26 mouse cellular contexts compared by ENCODE assay signal in the genomic region with DNA sequence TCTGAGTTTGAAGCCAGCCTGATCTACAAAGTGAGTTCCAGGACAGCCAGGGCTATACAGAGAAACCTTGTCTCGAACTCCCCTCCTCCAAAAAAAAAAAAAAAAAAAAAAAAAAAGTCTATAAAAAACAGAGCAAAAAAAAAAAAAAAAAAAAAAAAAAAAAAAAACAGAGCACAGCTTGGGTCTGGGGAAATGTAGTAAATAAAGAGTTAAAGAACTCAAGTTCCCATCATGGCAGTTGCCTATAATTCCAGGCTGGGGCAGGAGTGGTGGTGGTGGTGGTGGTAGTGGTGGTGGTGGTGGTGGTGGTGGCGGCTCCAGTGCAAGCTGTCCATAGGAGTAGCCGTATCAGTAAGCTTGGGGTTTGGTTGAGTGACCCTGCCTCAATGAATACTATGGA. TPM values are rescaled to one million over a fixed set of nuclear protein-coding genes. Genes with fewer than 3 reads are reported as not detected.
DNase-seq lines count a peak whose midpoint lies in the region; TF ChIP-seq lines count a peak whose summit lies in the region.
"Had no signal": no experiment of that assay in that cellular context is flagged by ENCODE, and none has a peak within 500 bp of the region (broad histone marks: within the 10 kb centered on the region; RNA-seq: fewer than 3 reads in every experiment).

No protein-coding gene starts in this region.

- intact Hi-C loops in heart, postnatal 10 days (cut with DNase I): no loop called here

- TF ChIP-seq POLR2A in CH12.LX (IDR thresholded peaks at IDR 0.05; ENCODE audit: low read depth, low read length): no peak
- no peak for TF ChIP-seq POLR2A in MEL (IDR thresholded peaks at IDR 0.05; ENCODE audit: control insufficient read depth in 1 of 2, insufficient read depth in 1 of 2, low read depth in 1 of 2, low read length in 2 of 2, poor library complexity in 1 of 2)

- no peak overlapping the region for H3K4me2 ChIP-seq in CH12.LX (ENCODE audit: insufficient read depth, low read depth, poor library complexity, severe bottlenecking)
- H3K4me2 ChIP-seq: embryonic facial prominence, embryonic 13.5 days; embryonic facial prominence, embryonic 15.5 days; forebrain, embryonic 12.5 days had no signal

- TF ChIP-seq EP300 in CH12.LX (IDR thresholded peaks at IDR 0.05; ENCODE audit: low read length) (no peak), MEL (IDR thresholded peaks at IDR 0.05; ENCODE audit: low read depth in 1 of 2, low read length in 2 of 2) (no peak)

- peaks cover 14 to 41% of the 10 kb centered on the region in 2 experiments for H3K4me1 ChIP-seq in CH12.LX (ENCODE audit: control insufficient read depth in 1 of 2, insufficient read depth in 2 of 2)
- peaks cover 0 to 2% of the 10 kb centered on the region in 2 experiments; a peak in 1 of 4 replicates for H3K4me1 ChIP-seq in MEL (ENCODE audit: control insufficient read depth in 1 of 2, insufficient read depth in 2 of 2, low read length in 2 of 2)
- H3K4me1 ChIP-seq: embryonic facial prominence, embryonic 13.5 days; embryonic facial prominence, embryonic 15.5 days; forebrain, embryonic 10.5 days; forebrain, embryonic 12.5 days had no signal

- DNase-seq in heart, adult 11 months: peak; percentile 6
- no peak for DNase-seq in heart, postnatal 10 days
- no peak for DNase-seq in CH12.LX (ENCODE audit: extremely low read depth)
- DNase-seq in MEL (ENCODE audit: low read depth, low spot score): no peak
- no peak for DNase-seq in frontal cortex, postnatal 14 days (ENCODE audit: low spot score in 2 of 2)
- DNase-seq: adrenal gland, adult 2 months; adrenal gland, postnatal 10 days; adrenal gland, postnatal 25 days; B cell, adult 2 months; cerebellum, adult 11 months; cerebellum, adult 18-20 months; cerebellum, adult 8-10 months; cerebellum, adult 9-11 months; cerebellum, postnatal 14 days; cerebellum, postnatal 36 days; embryo, embryonic 11 days had no signal

- peaks cover 0 to 6% of the 10 kb centered on the region in 2 experiments for H3K36me3 ChIP-seq in CH12.LX (replicated peaks in 1 of 2; ENCODE audit: control insufficient read depth in 1 of 2, insufficient read depth in 1 of 2, low read length in 1 of 2)
- no peaks in the 10 kb centered on the region for H3K36me3 ChIP-seq in MEL (ENCODE audit: control insufficient read depth in 1 of 2, insufficient read depth in 2 of 2, low read length in 2 of 2)
- H3K36me3 ChIP-seq: embryonic facial prominence, embryonic 13.5 days; embryonic facial prominence, embryonic 15.5 days; forebrain, embryonic 10.5 days; forebrain, embryonic 12.5 days; G1E had no signal

- H3K27ac ChIP-seq in CH12.LX (ENCODE audit: insufficient read depth, low read depth) (no peak overlapping the region), MEL (ENCODE audit: control insufficient read depth, low read depth, low read length) (no peak overlapping the region)
- H3K27ac ChIP-seq: embryonic facial prominence, embryonic 13.5 days; embryonic facial prominence, embryonic 15.5 days; forebrain, embryonic 10.5 days; forebrain, embryonic 12.5 days had no signal

- H3K9ac ChIP-seq in CH12.LX (ENCODE audit: insufficient read depth, low read depth) (no peak overlapping the region), MEL (ENCODE audit: control insufficient read depth, low read depth, low read length, poor library complexity, severe bottlenecking) (no peak overlapping the region)
- H3K9ac ChIP-seq: embryonic facial prominence, embryonic 13.5 days; embryonic facial prominence, embryonic 15.5 days; forebrain, embryonic 12.5 days had no signal

- TF ChIP-seq CTCF in CH12.LX (conservative IDR thresholded peaks at IDR 0.05 in 1 of 2, IDR thresholded peaks at IDR 0.05 in 1 of 2; ENCODE audit: low read depth in 2 of 2, low read length in 2 of 2) (no peak), MEL (IDR thresholded peaks at IDR 0.05 in 2 of 3, conservative IDR thresholded peaks at IDR 0.05 in 1 of 3; ENCODE audit: control insufficient read depth in 1 of 3, insufficient read depth in 1 of 3, low read depth in 2 of 3, low read length in 3 of 3, poor library complexity in 1 of 3, severe bottlenecking in 1 of 3) (no peak)

- dilution Hi-C loops in CH12.LX (cut with MboI; ENCODE audit: extremely low pct_ligation_motif_present, extremely low pct_unique_long_range_greater_than_20kb, low sequenced_read_pairs): no loop called here

- H3K79me2 ChIP-seq in CH12.LX (replicated peaks; ENCODE audit: control insufficient read depth, extremely low read depth, insufficient read depth, poor library complexity, severe bottlenecking) (no peaks in the 10 kb centered on the region), MEL (ENCODE audit: control insufficient read depth, insufficient read depth, low read length, poor library complexity) (no peaks in the 10 kb centered on the region)

- in situ Hi-C loops in CH12.LX (cut with MboI; ENCODE audit: low pct_ligation_motif_present, low pct_unique_long_range_greater_than_20kb, low sequenced_read_pairs): no loop called here

- no peaks in the 10 kb centered on the region for H3K9me3 ChIP-seq in CH12.LX (replicated peaks; ENCODE audit: low read length)
- H3K9me3 ChIP-seq in MEL (replicated peaks; ENCODE audit: insufficient read depth, low read length): no peaks in the 10 kb centered on the region
- H3K9me3 ChIP-seq: embryonic facial prominence, embryonic 13.5 days; embryonic facial prominence, embryonic 15.5 days; forebrain, embryonic 10.5 days; forebrain, embryonic 12.5 days; G1E had no signal

- H3K27me3 ChIP-seq in CH12.LX (replicated peaks) (no peaks in the 10 kb centered on the region), MEL (ENCODE audit: control insufficient read depth in 1 of 2, insufficient read depth in 2 of 2, low read length in 2 of 2) (peaks cover 0 to 1% of the 10 kb centered on the region in 2 experiments; a peak in 1 of 4 replicates)
- H3K27me3 ChIP-seq: embryonic facial prominence, embryonic 13.5 days; embryonic facial prominence, embryonic 15.5 days; forebrain, embryonic 12.5 days had no signal

- H3K4me3 ChIP-seq in CH12.LX (replicated peaks in 1 of 3; ENCODE audit: low read depth in 2 of 3, low read length in 2 of 3, poor library complexity in 1 of 3) (no peak overlapping the region), MEL (ENCODE audit: control insufficient read depth in 1 of 2, insufficient read depth in 1 of 2, low read depth in 2 of 2, low read length in 2 of 2) (no peak overlapping the region)
- H3K4me3 ChIP-seq: embryonic facial prominence, embryonic 13.5 days; embryonic facial prominence, embryonic 15.5 days; erythroblast, embryonic 14.5 days; forebrain, embryonic 10.5 days; forebrain, embryonic 12.5 days had no signal

- TF ChIP-seq RAD21 in CH12.LX (IDR thresholded peaks at IDR 0.05; ENCODE audit: low read depth, low read length): no peak
- no peak for TF ChIP-seq RAD21 in MEL (IDR thresholded peaks at IDR 0.05; ENCODE audit: low read depth, low read length)

TF ChIP-seq in CH12.LX, 34 proteins besides CTCF, POLR2A, EP300 and RAD21:
- TF ChIP-seq CHD1 (IDR thresholded peaks at IDR 0.05; ENCODE audit: low read depth, low read length): no peak
- TF ChIP-seq ZNF384 (IDR thresholded peaks at IDR 0.05; ENCODE audit: low read depth, low read length): peak; percentile 61

TF ChIP-seq in MEL, 35 proteins besides CTCF, POLR2A, EP300 and RAD21:
- TF ChIP-seq TAL1 (IDR thresholded peaks at IDR 0.05; ENCODE audit: low read length): no peak
- no peak for TF ChIP-seq GABPA (IDR thresholded peaks at IDR 0.05; ENCODE audit: low read depth, low read length)
- TF ChIP-seq ZNF384 (IDR thresholded peaks at IDR 0.05; ENCODE audit: low read depth, low read length): peak; percentile 48
- TF ChIP-seq NRF1 (IDR thresholded peaks at IDR 0.05; ENCODE audit: insufficient read depth, low read depth, low read length, poor library complexity, severe bottlenecking): no peak

RNA-seq across cellular contexts. Expression of a gene that starts 9.0 kb away (rescaled TPM):
- under 1 TPM; 0.20 to 0.55 TPM for total RNA-seq in heart, postnatal 10 days (2021)
- total RNA-seq in CH12.LX (2012; rRNA removed) (1.0 and 1.3 TPM in 2 replicates), CH12.LX (2014; rRNA removed) (2.2 and 2.4 TPM in 2 replicates), MEL (2012; rRNA removed) (not detected in 2 replicates)
- polyA plus RNA-seq in CH12.LX (2012; ENCODE audit: insufficient read length, low read depth) (4.7 and 5.2 TPM in 2 replicates), MEL (2012; ENCODE audit: insufficient read depth in 1 of 2, insufficient read length in 2 of 2, low read depth in 1 of 2, low replicate concordance in 2 of 2, missing spikeins in 1 of 2) (not detected)
- total RNA-seq: common myeloid progenitor, adult 5-6 weeks; G1E had no signal
- polyA plus RNA-seq: adrenal gland, adult 2 months; brain, embryonic 14.5 days; embryonic facial prominence, embryonic 11.5 days; embryonic facial prominence, embryonic 13.5 days; erythroblast, embryonic 14.5 days; forebrain, embryonic 12.5 days; forebrain, embryonic 14.5 days; G1E had no signal

RNA-seq across cellular contexts. Expression of a gene that starts 27.0 kb away (rescaled TPM):
- 10 to 100 TPM; 24.0 to 30.2 TPM for total RNA-seq in heart, postnatal 10 days (2021)
- total RNA-seq in CH12.LX (2012; rRNA removed) (40.9 and 43.2 TPM in 2 replicates), CH12.LX (2014; rRNA removed) (96.3 and 101 TPM in 2 replicates), MEL (2012; rRNA removed) (34.1 and 34.5 TPM in 2 replicates)
- polyA plus RNA-seq in CH12.LX (2012; ENCODE audit: insufficient read length, low read depth) (40.3 and 45.5 TPM in 2 replicates), MEL (2012; ENCODE audit: insufficient read depth in 1 of 2, insufficient read length in 2 of 2, low read depth in 1 of 2, low replicate concordance in 2 of 2, missing spikeins in 1 of 2) (100 to 1,000 TPM in 1 of 2 experiments, 10 to 100 TPM in 1; 35.4 to 302 TPM)

RNA-seq across cellular contexts. Expression of a gene that starts 46.2 kb away (rescaled TPM):
- 100 to 1,000 TPM; 326 to 361 TPM for total RNA-seq in heart, postnatal 10 days (2021)
- total RNA-seq in CH12.LX (2012; rRNA removed): 16.6 and 18.1 TPM in 2 replicates
- total RNA-seq in CH12.LX (2014; rRNA removed): 25.6 and 37.0 TPM in 2 replicates
- polyA plus RNA-seq in CH12.LX (2012; ENCODE audit: insufficient read length, low read depth): 27.4 and 43.8 TPM in 2 replicates
- total RNA-seq in MEL (2012; rRNA removed): 20.8 and 25.5 TPM in 2 replicates
- 10 to 100 TPM in 1 of 2 experiments, not detected in 1; 29.4 TPM for polyA plus RNA-seq in MEL (2012; ENCODE audit: insufficient read depth in 1 of 2, insufficient read length in 2 of 2, low read depth in 1 of 2, low replicate concordance in 2 of 2, missing spikeins in 1 of 2)

Comparison
In these comparisons a context has a peak if more than half of its experiments do, and no peak if none do; other contexts are left out.
1. RNA of a gene that starts 46.2 kb away (total RNA-seq): 326 to 361 TPM in heart, postnatal 10 days; 16.6 to 37.0 TPM in CH12.LX and 20.8 to 25.5 TPM in MEL; every median in the first group is over 4 times any median in the second.